Mouse (Mus musculus): ENCODE data around the gene Nek9. TPM values are rescaled to one million over a fixed set of nuclear protein-coding genes. Genes with fewer than 3 reads are reported as not detected.
A peak's percentile ranks its signal among the peaks of the same experiment; 100 is the strongest.

The Nek9 gene
- polyA plus RNA-seq, 1 experiment from 2014 or later: 10.2 TPM

- WGBS: 59% methylated on average over 6 of the region's 6 CpGs
- TF ChIP-seq CTCF (IDR thresholded peaks at IDR 0.05; ENCODE audit: low read depth): no peak
- ATAC-seq: no peak
Observed at GRCm38 (mm10) chr12:85368441-85369063, 29.4 kb upstream of the Nek9 start.

GRCm38 (mm10) chr12:85366271-85366670 is 27.1 kb upstream of the Nek9 start:
- H3K9me3 ChIP-seq (ENCODE audit: control insufficient read depth): no peaks in the 10 kb centered on the region
- H3K27me3 ChIP-seq (replicated peaks; ENCODE audit: control insufficient read depth, insufficient read depth, low read length): no peaks in the 10 kb centered on the region
- H3K36me3 ChIP-seq (ENCODE audit: control insufficient read depth, insufficient read depth): no peaks in the 10 kb centered on the region
- H3K9ac ChIP-seq (ENCODE audit: low read depth, low read length): no peak overlapping the region
- ATAC-seq: no peak
- no peak for TF ChIP-seq CTCF (IDR thresholded peaks at IDR 0.05; ENCODE audit: low read depth)
- H3K4me1 ChIP-seq (replicated peaks; ENCODE audit: control insufficient read depth, insufficient read depth, low read length): 0 out of 2 replicates have a peak, but pooled peaks cover 17% of the 10 kb centered on the region
- 63% methylated on average over 3 of the region's 3 CpGs for WGBS
- no peak overlapping the region for H3K27ac ChIP-seq (ENCODE audit: low read depth, low read length)
- no peak overlapping the region for H3K4me3 ChIP-seq (ENCODE audit: low read depth, low read length)
- H3K4me2 ChIP-seq (replicated peaks; ENCODE audit: low read depth): no peak overlapping the region

More at GRCm38 (mm10) chr12:85368441-85369063, 29.4 kb upstream of the Nek9 start:
- Histone ChIP-seq H3K4me1 (replicated peaks; ENCODE audit: control insufficient read depth, insufficient read depth, low read length) (peaks cover 10% of the 10 kb centered on the region; the same call in 1 of the 2 replicates), H3K4me3 (ENCODE audit: low read depth, low read length) (no peak overlapping the region), H3K27ac (ENCODE audit: low read depth, low read length) (no peak overlapping the region), H3K9me3 (ENCODE audit: control insufficient read depth) (no peaks in the 10 kb centered on the region), H3K27me3 (replicated peaks; ENCODE audit: control insufficient read depth, insufficient read depth, low read length) (no peaks in the 10 kb centered on the region), H3K9ac (ENCODE audit: low read depth, low read length) (no peak overlapping the region), H3K36me3 (ENCODE audit: control insufficient read depth, insufficient read depth) (no peaks in the 10 kb centered on the region), H3K4me2 (replicated peaks; ENCODE audit: low read depth) (no peak overlapping the region)

- ATAC-seq: no peak
- H3K36me3 ChIP-seq (ENCODE audit: control insufficient read depth, insufficient read depth): no peaks in the 10 kb centered on the region
- H3K27ac ChIP-seq (ENCODE audit: low read depth, low read length): 0 out of 2 replicates have a peak overlapping the region, but pooled peaks have one; percentile 3
- 47% methylated on average over 4 of the region's 4 CpGs for WGBS
- H3K9me3 ChIP-seq (ENCODE audit: control insufficient read depth): no peaks in the 10 kb centered on the region
- H3K4me2 ChIP-seq (replicated peaks; ENCODE audit: low read depth): no peak overlapping the region
- H3K27me3 ChIP-seq (replicated peaks; ENCODE audit: control insufficient read depth, insufficient read depth, low read length): no peaks in the 10 kb centered on the region
- no peak overlapping the region for H3K9ac ChIP-seq (ENCODE audit: low read depth, low read length)
- no peak for TF ChIP-seq CTCF (IDR thresholded peaks at IDR 0.05; ENCODE audit: low read depth)
- H3K4me3 ChIP-seq (ENCODE audit: low read depth, low read length): no peak overlapping the region
- 0 out of 2 replicates have a peak, but pooled peaks cover 9% of the 10 kb centered on the region for H3K4me1 ChIP-seq (replicated peaks; ENCODE audit: control insufficient read depth, insufficient read depth, low read length)
Observed at GRCm38 (mm10) chr12:85362510-85362909, 23.3 kb upstream of the Nek9 start.

GRCm38 (mm10) chr12:85361580-85361979 is 22.4 kb upstream of the Nek9 start:
- peak overlapping the region; percentile 3; the same call in 1 of the 2 replicates for H3K27ac ChIP-seq (ENCODE audit: low read depth, low read length)
- no peak overlapping the region for H3K4me3 ChIP-seq (ENCODE audit: low read depth, low read length)

GRCm38 (mm10) chr12:85361165-85361564 is 22.0 kb upstream of the Nek9 start:
- TF ChIP-seq CTCF (IDR thresholded peaks at IDR 0.05; ENCODE audit: low read depth): no peak
- H3K4me3 ChIP-seq (ENCODE audit: low read depth, low read length): no peak overlapping the region
- H3K27ac ChIP-seq (ENCODE audit: low read depth, low read length): no peak overlapping the region
- no peak overlapping the region for H3K4me2 ChIP-seq (replicated peaks; ENCODE audit: low read depth)
- 0 out of 2 replicates have a peak, but pooled peaks cover 9% of the 10 kb centered on the region for H3K4me1 ChIP-seq (replicated peaks; ENCODE audit: control insufficient read depth, insufficient read depth, low read length)
- no peaks in the 10 kb centered on the region for H3K36me3 ChIP-seq (ENCODE audit: control insufficient read depth, insufficient read depth)
- H3K27me3 ChIP-seq (replicated peaks; ENCODE audit: control insufficient read depth, insufficient read depth, low read length): no peaks in the 10 kb centered on the region
- H3K9me3 ChIP-seq (ENCODE audit: control insufficient read depth): no peaks in the 10 kb centered on the region
- H3K9ac ChIP-seq (ENCODE audit: low read depth, low read length): no peak overlapping the region
- peak; percentile 79 for ATAC-seq
- WGBS: 57% methylated on average over 3 of the region's 3 CpGs

More at GRCm38 (mm10) chr12:85361580-85361979, 22.4 kb upstream of the Nek9 start:
- Histone ChIP-seq H3K27me3 (replicated peaks; ENCODE audit: control insufficient read depth, insufficient read depth, low read length) (no peaks in the 10 kb centered on the region), H3K9me3 (ENCODE audit: control insufficient read depth) (no peaks in the 10 kb centered on the region), H3K36me3 (ENCODE audit: control insufficient read depth, insufficient read depth) (no peaks in the 10 kb centered on the region), H3K9ac (ENCODE audit: low read depth, low read length) (no peak overlapping the region), H3K4me1 (replicated peaks; ENCODE audit: control insufficient read depth, insufficient read depth, low read length) (0 out of 2 replicates have a peak, but pooled peaks cover 9% of the 10 kb centered on the region), H3K4me2 (replicated peaks; ENCODE audit: low read depth) (no peak overlapping the region)
- ATAC-seq: peak; percentile 89
- peak; percentile 24; the same call in 1 of the 2 replicates for TF ChIP-seq CTCF (IDR thresholded peaks at IDR 0.05; ENCODE audit: low read depth)

GRCm38 (mm10) chr12:85354061-85354460 is 14.9 kb upstream of the Nek9 start:
- Histone ChIP-seq H3K9ac (ENCODE audit: low read depth, low read length) (no peak overlapping the region), H3K4me1 (replicated peaks; ENCODE audit: control insufficient read depth, insufficient read depth, low read length) (no peaks in the 10 kb centered on the region), H3K4me3 (ENCODE audit: low read depth, low read length) (no peak overlapping the region), H3K27me3 (replicated peaks; ENCODE audit: control insufficient read depth, insufficient read depth, low read length) (no peaks in the 10 kb centered on the region), H3K4me2 (replicated peaks; ENCODE audit: low read depth) (no peak overlapping the region), H3K9me3 (ENCODE audit: control insufficient read depth) (no peaks in the 10 kb centered on the region), H3K36me3 (ENCODE audit: control insufficient read depth, insufficient read depth) (peaks cover 24% of the 10 kb centered on the region), H3K27ac (ENCODE audit: low read depth, low read length) (no peak overlapping the region)
- TF ChIP-seq CTCF (IDR thresholded peaks at IDR 0.05; ENCODE audit: low read depth): no peak
- WGBS: 72% methylated on average over 3 of the region's 3 CpGs
- no peak for ATAC-seq

All from intestine, postnatal 0 days (tissue).